Mouse (Mus musculus): ENCODE measurements around the gene Pakap. TPM values are rescaled to one million over a fixed set of nuclear protein-coding genes. Genes with fewer than 3 reads are reported as not detected.

Gene Pakap
- total RNA-seq, 2 experiments from 2014 or later: not detected

GRCm38 (mm10) chr4:57940631-57941030, 372.7 kb downstream of the Pakap start:
- ATAC-seq (ENCODE audit: poor library complexity, severe bottlenecking): no peak

GRCm38 (mm10) chr4:57942892-57943291, 374.9 kb downstream of the Pakap start:
- no peak for ATAC-seq (ENCODE audit: poor library complexity, severe bottlenecking)

Other genes with a start within 250 kb of the Pakap start
- gene Palm2, start 133.9 kb upstream of the Pakap start, total RNA-seq (2015): not detected in 2 replicates
- gene Palm2, start 133.9 kb upstream of the Pakap start, total RNA-seq (2017): not detected in 2 replicates
- 0.18 and 0.27 TPM in 2 replicates for gene Akap2, start 149.5 kb downstream of the Pakap start, total RNA-seq (2015)
- gene Akap2, start 149.5 kb downstream of the Pakap start, total RNA-seq (2017): 0.28 TPM in 1 of 2 replicates, not detected in the other